Mouse (Mus musculus) ES-Bruce4 (cell line): ENCODE measurements around the gene Brsk2.
"Not testable (repeated sequence)": the region's sequence is repeated elsewhere in the genome, so short reads cannot be mapped to it uniquely, and the experiment has no call there.

Source experiments
- CTCF ChIP-seq: IDR thresholded peaks from one replicate; pipeline ENCODE4 v1.8.1; 2011; ENCODE audit warnings: low read depth, low read length
- POLR2A ChIP-seq: IDR thresholded peaks from one replicate; pipeline ENCODE4 v1.8.1; 2011; ENCODE audit warnings: low read length; ENCODE audit not compliant: insufficient read depth

- TF ChIP-seq POLR2A, CTCF: not testable (repeated sequence)
Measured at GRCm38 (mm10) chr7:141924121-141924520, 25.4 kb upstream of the Brsk2 start.
